Mouse (Mus musculus): ENCODE data around the gene Eef1akmt2.

Gene Eef1akmt2

GRCm38 (mm10) chr7:132787496-132788190 lies 64.8 kb downstream of the Eef1akmt2 start:
- no peak for DNase-seq (ENCODE audit: low spot score in 2 of 2)

DNA sequence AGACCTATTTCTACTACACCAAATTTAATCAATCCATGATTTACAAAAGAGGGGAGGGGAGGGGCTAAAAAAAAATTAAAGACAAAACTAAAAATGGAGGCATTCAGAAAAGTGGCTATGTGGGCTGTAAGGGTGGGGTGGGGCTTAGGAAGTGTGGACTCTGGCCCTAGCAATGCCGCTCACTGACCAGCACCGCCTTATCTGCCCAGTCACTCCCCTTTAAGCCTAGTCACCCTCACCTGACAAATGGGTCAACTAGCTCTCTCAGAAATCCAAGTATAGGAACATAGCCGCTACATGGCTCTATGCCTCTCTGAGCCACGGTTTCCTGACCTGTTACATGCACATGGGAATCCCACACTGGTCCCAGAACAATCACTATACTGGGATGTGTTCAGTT lies 65.5 kb downstream of the Eef1akmt2 start:
- DNase-seq (ENCODE audit: low spot score in 2 of 2), result no peak

DNA sequence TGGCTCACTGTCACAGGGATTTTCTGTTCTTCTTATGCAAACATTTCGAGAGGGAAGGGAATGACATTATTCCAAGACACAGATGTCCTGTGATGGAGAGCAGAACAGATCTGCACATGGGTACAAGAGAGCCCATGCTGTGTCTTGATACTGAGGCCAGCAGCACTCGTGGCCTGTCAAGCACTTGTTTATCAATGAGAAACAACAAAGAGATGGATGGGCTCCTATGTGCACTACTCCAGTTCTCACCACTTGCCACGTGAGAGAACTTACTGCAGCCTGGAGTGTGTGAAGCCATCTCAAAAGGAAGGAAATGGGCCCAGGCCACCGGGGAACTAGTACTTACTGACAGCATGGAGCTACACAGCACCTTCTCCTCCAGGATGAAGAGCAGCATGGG lies 66.0 kb downstream of the Eef1akmt2 start:
- DNase-seq (ENCODE audit: low spot score in 2 of 2), result no peak

DNA sequence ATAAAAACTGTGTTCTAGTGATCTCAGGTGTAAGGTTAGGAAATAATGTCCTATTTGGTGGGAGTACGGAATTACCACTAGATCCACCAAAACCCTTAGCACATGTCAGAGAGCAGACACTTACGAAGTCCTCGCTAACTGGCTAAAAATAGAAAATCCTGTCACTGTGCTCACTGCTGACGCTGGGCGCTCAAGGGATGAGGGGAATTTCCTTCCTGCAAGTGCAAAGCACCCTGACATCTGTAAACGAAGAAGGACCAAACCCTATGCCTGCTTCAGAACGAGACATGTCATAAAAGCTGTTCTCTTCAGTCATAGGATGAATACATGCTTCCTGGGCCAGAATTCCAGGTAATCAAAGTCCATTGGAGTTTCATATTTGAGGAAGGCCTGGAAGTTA lies 66.5 kb downstream of the Eef1akmt2 start:
- no peak for DNase-seq (ENCODE audit: low spot score in 2 of 2)

- no peak for DNase-seq (ENCODE audit: low spot score in 2 of 2)
Observed at GRCm38 (mm10) chr7:132784101-132784500, 68.4 kb downstream of the Eef1akmt2 start.

DNA sequence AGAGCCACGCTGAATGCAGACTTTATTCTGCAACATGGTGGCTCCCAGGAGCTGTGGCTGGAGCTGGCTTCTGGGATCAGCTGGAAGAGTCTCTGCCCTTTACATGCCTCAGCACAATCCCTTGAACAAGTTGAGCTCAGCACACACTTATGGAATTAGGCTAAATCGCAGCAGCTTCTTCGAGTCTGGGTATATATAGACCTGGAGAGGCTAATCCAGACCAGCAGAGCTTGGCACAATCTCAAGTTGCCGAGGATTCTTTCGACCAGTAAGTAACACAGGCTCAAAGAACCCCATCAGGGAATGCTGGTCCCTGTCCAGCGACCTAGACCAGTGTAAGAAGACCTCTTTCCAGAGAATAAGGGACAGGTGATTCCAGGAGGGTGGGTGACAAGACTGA lies 70.6 kb downstream of the Eef1akmt2 start:
- no peak for DNase-seq (ENCODE audit: low spot score in 2 of 2)

GRCm38 (mm10) chr7:132781130-132781814 lies 71.2 kb downstream of the Eef1akmt2 start:
- no peak for DNase-seq (ENCODE audit: low spot score in 2 of 2)

- no peak for DNase-seq (ENCODE audit: low spot score in 2 of 2)
Observed at GRCm38 (mm10) chr7:132780611-132781010, 71.9 kb downstream of the Eef1akmt2 start.

- peak; percentile 79 to 82 for DNase-seq (ENCODE audit: low spot score in 2 of 2)
Observed at GRCm38 (mm10) chr7:132778630-132779029, 73.8 kb downstream of the Eef1akmt2 start.

- peak; percentile 75 to 81 for DNase-seq (ENCODE audit: low spot score in 2 of 2)
Observed at GRCm38 (mm10) chr7:132777728-132778453, 74.6 kb downstream of the Eef1akmt2 start.

Measured in spleen, postnatal 4 days (tissue).